Mouse (Mus musculus) bone marrow, adult 2 months (tissue): Measurements from ENCODE around the gene Slc52a3. TPM values are rescaled to one million over a fixed set of nuclear protein-coding genes. Genes with fewer than 3 reads are reported as not detected.
A peak's percentile ranks its signal among the peaks of the same experiment; 100 is the strongest.

Experiments
- H3K27ac ChIP-seq: fragments of 200-500 bp; 2 replicates; pipeline ENCODE4 v1.5.1; 2012; ENCODE audit warnings: low read depth, mild to moderate bottlenecking, control low read depth, inconsistent platforms, low read length; ENCODE audit not compliant: control insufficient read depth, poor library complexity, insufficient read depth
- H3K4me1 ChIP-seq: fragments of 200-500 bp; 2 replicates; pipeline ENCODE4 v1.6.1; 2011; ENCODE audit warnings: low read length; ENCODE audit not compliant: control insufficient read depth, insufficient read depth
- H3K4me3 ChIP-seq: fragments of 200-500 bp; replicated peaks from 2 replicates; pipeline ENCODE3; 2011; ENCODE audit warnings: mild to moderate bottlenecking, low read depth, low read length, control low read depth; ENCODE audit not compliant: control insufficient read depth
- CTCF ChIP-seq: fragments of 200-500 bp; IDR thresholded peaks from 2 replicates; pipeline ENCODE4 v1.5.1; 2011; ENCODE audit warnings: low read length, control low read depth; ENCODE audit not compliant: control insufficient read depth, insufficient read depth
- POLR2A ChIP-seq: fragments of 200-500 bp; IDR thresholded peaks from 2 replicates; pipeline ENCODE4 v1.6.1; 2011; ENCODE audit warnings: low read depth, mild to moderate bottlenecking, control low read depth, low read length, borderline replicate concordance; ENCODE audit not compliant: control insufficient read depth
- WGBS: fragments of 180-500 bp; shearing (Covaris S2); methylation state at CpG from one replicate; pipeline ENCODE4 v1.1.7; 2018; 5-methylcytosine and 5-hydroxymethylcytosine counted together
- polyA plus RNA-seq: library from polyadenylated mRNA; stranded (reverse); fragments of >200 nt; gene quantifications from 2 replicates; pipeline ENCODE4 v1.2.4, GENCODE M21; 2011; ENCODE audit warnings: low replicate concordance; ENCODE audit not compliant: missing spikeins, insufficient read depth, insufficient read length

Gene Slc52a3
- polyA plus RNA-seq, 1 experiment, result 2.6 TPM

DNA sequence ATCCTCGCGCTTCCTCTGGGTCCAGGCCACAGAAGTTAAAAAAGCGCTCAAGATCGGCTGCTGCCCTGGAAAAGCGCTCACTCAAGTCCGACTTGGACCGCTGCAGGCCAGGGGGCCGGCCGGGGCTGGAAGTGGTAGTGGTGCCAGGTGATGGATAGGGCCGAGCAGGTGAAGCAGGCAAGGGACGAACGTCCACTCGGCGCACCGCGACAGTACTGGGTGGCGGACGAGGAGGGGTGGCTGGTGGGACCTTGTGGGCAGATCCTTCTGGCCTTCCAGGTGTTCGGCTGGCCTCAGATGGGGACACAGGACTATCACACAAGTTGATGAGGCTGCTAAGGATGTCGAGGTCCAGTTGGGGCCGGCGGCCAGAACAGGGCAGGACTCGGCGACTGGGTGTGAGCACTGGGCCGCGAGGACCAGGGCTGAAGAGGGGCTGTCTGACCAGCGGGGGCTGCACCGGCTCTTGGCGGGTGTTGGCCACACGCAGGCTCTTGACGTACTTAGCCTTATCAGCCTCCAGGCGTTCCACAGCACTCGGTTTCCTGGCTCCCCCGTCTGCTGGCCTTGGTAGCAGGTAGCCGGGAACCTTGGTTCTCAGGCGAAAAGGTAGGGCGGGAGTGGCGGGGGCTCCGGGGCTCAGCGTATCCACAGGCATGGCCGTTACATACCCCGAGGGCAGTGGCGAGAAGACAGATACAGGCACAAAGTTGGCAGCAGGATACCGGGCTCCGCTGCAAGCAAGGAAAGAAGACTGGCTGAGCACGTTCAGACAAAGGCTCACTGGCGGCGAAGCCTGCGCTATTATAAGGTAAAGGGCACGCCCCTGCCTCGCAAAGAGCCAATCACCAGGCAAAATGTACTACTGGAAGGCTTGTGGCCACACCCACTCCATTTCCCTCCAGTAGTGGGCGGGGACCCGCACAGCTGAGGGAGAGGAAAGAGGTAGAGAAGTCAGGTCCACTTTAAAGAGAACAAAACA lies 25.8 kb upstream of the Slc52a3 start:
- no peak overlapping the region for H3K27ac ChIP-seq
- TF ChIP-seq POLR2A (0 out of 2 replicates have a peak, but pooled peaks have one; percentile 40), CTCF (no peak)
- H3K4me3 ChIP-seq, result no peak overlapping the region
- H3K4me1 ChIP-seq, result peaks cover 5% of the 10 kb centered on the region; the same call in 1 of the 2 replicates
- 55% methylated on average over 53 of the region's 53 CpGs for WGBS

DNA sequence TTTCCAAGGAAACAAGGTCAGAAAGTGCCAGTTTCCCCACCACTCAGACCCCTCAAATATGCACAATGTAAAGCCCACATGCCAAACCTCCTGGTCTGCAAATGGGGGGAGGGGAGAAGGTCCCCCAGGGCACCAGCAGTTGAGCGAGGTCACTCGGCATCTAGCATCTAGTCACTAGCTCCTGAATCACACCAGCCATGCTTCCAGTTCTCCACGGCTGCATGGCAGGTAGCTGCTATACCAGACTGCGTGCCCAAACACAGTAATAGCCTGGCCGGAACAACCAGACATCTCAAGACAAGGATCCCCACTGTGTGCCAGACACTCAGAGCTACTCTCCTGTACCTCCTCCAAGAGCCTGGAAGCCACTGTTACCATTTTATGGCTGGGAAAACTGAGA lies 24.6 kb upstream of the Slc52a3 start:
- Histone ChIP-seq H3K27ac (no peak overlapping the region), H3K4me3 (no peak overlapping the region), H3K4me1 (peaks cover 5% of the 10 kb centered on the region; the same call in 1 of the 2 replicates)
- WGBS, result 80% methylated on average over 5 of the region's 5 CpGs
- TF ChIP-seq CTCF (no peak), POLR2A (no peak)

DNA sequence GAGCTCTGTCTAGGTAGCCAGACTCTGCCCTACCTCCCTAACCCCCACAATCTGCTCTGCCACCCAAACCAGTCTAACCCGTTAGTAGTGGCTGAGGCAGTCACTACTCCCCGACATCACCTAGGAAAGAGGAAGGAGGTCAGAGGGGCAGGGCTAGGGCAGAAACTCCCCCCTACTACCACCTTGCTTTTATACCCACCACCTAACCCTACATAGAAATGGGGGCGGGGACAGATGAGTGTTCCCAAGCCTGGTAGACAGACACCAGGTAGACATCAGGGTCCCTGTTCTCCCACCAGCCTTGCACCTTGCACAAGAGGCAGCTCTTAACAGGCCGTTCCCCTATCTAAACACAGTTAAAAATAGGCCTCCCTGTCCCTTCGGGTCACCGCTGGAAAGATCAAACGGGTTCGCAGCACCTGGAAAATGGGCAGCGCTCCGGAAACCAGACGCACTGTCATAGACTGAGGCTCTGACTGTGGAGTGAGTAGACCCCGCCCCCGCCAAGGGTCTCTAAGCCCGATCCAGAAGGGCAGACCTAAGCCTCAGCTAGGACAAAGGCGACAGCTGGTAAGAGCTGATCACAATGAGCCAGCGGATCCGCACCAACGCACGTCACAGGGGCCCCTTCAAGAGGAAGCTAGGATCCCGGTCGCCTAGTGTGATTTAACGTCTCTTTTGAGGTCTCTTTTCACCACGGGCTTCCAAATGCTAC lies 23.3 kb upstream of the Slc52a3 start:
- Histone ChIP-seq H3K4me1 (peaks cover 7% of the 10 kb centered on the region; the same call in 1 of the 2 replicates), H3K4me3 (peak overlapping the region; percentile 51), H3K27ac (peak overlapping the region; percentile 67)
- TF ChIP-seq POLR2A (no peak), CTCF (no peak)
- WGBS, result 1% methylated on average over 23 of the region's 23 CpGs

DNA sequence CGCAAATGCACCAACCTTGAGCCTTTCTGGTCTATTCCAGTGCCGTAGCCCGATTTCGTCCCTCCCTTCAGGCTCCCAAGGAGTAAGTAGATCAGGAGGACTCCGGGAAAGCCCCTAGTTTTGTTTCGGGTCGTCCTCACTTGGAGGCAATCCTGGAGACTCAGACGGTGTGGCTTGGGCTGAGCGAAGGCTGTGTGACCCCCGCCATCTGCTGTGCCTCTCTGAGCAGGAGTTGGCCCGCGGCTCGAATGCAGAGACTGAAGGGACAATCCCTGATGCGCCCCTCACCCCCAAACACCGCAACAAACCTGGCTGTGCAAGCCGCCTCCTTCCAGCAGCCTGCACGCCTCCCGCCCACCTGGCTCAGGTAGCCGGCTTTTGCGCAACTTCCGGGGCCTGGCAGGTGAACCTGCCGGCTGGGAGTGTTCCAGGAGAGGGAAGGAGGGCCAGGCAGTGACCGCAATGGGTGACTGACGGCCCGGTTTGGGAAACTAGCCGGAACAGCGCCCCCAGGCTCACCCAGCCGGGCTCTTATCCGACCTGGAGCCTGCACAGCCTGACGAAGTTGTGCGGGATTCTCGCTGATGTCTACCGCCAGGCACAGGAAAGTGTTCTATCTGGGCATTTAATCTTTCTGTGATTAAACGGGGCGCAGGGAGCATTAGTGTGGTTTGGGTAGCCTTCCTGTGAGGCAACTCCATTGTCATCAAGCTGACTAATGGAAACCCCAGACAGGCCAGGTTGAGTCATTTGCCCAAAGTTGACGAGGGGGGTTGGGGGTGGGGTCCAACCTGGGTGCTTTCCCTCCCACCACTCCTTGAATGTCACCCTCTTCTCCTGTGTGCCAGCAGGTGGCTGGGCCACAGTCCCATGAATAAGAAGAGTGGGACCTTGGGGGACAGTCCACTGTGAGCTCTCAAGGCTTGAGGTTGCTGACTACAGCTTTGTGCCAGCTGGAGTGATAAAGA lies 22.4 kb upstream of the Slc52a3 start:
- TF ChIP-seq POLR2A, result 0 out of 2 replicates have a peak, but pooled peaks have one; percentile 13
- no peak for TF ChIP-seq CTCF
- peak overlapping the region; percentile 51 for H3K4me3 ChIP-seq
- peaks cover 9% of the 10 kb centered on the region; the same call in 1 of the 2 replicates for H3K4me1 ChIP-seq
- H3K27ac ChIP-seq, result peak overlapping the region; percentile 67
- 2% methylated on average over 36 of the region's 36 CpGs for WGBS

DNA sequence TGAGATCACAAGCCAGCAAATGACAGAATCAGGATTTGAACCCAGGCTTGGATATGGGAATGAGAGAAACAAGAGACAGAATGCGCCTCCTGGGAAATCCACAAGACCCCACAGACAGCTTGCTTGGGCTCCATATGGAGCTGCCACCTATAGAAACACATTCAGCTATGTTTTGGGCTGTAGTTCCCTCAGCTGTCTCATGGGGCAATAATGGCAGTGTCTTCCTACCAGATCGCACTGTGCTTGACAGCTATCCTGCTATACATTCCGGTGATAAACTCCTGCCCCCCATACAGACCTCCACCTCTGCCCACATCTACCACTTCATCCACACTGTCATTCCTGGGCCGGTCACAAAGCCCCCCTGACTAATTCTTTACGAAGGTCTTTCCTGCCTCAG lies 21.0 kb upstream of the Slc52a3 start:
- H3K4me3 ChIP-seq, result no peak overlapping the region
- TF ChIP-seq CTCF, result no peak
- no peak for TF ChIP-seq POLR2A
- no peak overlapping the region for H3K27ac ChIP-seq
- peaks cover 10% of the 10 kb centered on the region; the same call in 1 of the 2 replicates for H3K4me1 ChIP-seq
- 88% methylated on average over 5 of the region's 5 CpGs for WGBS

DNA sequence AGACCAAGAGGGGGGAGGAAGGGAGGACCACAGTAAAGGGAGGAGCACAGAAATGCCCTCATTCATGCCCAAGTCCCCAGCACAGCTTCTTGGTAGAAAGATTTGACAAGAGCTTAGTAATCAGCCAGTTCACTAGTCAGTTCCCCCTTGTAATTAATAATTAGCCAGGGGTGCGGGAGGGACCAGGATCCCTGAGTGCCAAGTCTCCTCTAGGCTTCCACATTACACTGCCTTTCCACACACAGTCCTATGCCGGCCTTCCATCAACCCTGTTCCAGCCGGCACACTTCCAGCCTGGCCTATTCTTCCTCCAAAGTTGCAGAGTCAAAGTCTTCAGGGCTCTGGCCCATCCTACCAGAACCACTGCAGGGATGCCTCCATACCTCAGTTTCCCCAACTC lies 20.2 kb upstream of the Slc52a3 start:
- H3K4me3 ChIP-seq, result no peak overlapping the region
- 95% methylated on average over 3 of the region's 3 CpGs for WGBS
- no peak overlapping the region for H3K27ac ChIP-seq
- peaks cover 11% of the 10 kb centered on the region; the same call in 1 of the 2 replicates for H3K4me1 ChIP-seq
- no peak for TF ChIP-seq POLR2A
- TF ChIP-seq CTCF, result no peak

DNA sequence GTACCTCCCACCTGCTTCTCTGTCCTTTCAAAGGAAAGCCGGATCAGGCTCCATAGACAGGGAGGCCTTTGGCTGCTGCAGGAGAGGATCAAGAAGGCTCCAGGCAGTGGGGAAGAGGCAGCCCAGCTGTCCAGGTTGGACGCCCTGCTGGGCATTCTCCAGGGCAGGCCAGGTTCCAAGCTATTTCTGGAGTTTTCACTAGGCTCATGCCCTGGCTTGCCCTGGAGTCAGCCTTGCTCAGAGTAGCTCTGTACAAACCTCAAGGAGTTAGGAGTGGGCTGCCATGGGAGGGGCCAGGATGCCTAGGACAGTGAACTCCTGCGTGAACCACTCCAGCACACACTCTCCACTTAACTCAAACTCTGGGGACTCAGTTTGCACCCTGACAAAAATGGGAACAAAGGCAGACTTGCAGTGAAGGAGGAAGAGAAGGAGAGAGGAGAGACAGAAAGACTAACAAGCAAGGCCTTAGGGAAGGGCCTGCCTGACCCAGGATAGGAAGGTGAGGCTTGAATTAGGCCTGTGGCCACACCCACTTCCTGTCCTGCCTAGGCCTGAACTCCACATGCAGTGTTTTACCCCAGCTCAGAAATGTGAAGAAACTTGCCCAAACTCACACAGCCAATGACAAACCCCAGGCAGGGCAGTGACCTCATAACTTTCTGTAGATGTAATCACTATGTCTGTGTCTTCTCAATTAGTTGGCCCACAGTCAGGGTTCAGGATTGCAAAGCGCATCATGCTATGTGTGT lies 18.4 kb upstream of the Slc52a3 start:
- no peak overlapping the region for H3K4me3 ChIP-seq
- TF ChIP-seq CTCF (no peak), POLR2A (no peak)
- WGBS, result 73% methylated on average over 4 of the region's 4 CpGs
- H3K4me1 ChIP-seq, result peaks cover 11% of the 10 kb centered on the region; the same call in 1 of the 2 replicates
- H3K27ac ChIP-seq, result no peak overlapping the region
